Mouse (Mus musculus) kidney, adult 18-20 months (tissue): ENCODE results near the gene Abcc2.

Experiments
- DNase-seq: peaks from one replicate; pipeline ENCODE4 v3.0.0; 2021

Abcc2 gene

GRCm38 (mm10) chr19:43857347-43857746, 75.4 kb downstream of the Abcc2 start:
- no peak for DNase-seq

DNA sequence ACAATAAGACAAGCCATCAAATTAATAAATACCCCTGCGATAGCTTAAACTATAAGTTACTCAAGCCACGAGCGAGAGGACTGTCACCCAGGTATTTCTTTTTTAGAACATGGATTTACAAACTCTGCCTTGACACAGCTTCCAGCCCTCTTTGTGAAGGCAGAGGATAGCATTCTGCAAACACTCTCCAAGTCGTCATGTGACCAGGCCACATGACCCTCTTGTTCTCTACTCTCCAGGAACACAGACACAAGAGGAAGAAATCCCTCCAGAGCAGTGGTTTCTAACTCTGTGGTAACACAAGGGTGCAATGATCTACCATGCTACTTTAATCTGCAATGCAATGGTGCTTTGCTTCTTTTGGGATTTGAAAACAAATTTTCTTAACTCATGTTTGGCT, 88.4 kb downstream of the Abcc2 start:
- no peak for DNase-seq

GRCm38 (mm10) chr19:43874351-43874750, 92.4 kb downstream of the Abcc2 start:
- DNase-seq, result no peak

- no peak for DNase-seq
Observed at GRCm38 (mm10) chr19:43875996-43876395, 94.0 kb downstream of the Abcc2 start.

DNA sequence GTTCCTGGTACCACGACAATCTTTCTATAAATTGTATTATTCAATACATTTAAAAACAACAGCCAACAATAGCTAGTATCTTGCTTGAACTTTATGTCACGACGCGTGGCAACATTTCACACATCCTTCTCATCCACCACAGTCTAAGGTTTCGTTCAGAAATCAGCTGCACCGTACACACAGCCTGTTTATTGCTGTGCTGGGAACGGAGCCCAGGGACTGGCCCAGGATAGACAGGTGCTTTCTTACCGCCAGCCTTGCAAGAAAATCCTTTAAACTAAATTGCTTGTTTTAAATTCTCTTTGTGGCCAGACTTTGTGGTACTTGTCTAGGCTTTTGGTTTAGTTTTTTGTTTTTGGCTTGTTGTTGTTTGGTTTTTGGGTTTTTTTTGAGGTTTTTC, 95.4 kb downstream of the Abcc2 start:
- no peak for DNase-seq

DNA sequence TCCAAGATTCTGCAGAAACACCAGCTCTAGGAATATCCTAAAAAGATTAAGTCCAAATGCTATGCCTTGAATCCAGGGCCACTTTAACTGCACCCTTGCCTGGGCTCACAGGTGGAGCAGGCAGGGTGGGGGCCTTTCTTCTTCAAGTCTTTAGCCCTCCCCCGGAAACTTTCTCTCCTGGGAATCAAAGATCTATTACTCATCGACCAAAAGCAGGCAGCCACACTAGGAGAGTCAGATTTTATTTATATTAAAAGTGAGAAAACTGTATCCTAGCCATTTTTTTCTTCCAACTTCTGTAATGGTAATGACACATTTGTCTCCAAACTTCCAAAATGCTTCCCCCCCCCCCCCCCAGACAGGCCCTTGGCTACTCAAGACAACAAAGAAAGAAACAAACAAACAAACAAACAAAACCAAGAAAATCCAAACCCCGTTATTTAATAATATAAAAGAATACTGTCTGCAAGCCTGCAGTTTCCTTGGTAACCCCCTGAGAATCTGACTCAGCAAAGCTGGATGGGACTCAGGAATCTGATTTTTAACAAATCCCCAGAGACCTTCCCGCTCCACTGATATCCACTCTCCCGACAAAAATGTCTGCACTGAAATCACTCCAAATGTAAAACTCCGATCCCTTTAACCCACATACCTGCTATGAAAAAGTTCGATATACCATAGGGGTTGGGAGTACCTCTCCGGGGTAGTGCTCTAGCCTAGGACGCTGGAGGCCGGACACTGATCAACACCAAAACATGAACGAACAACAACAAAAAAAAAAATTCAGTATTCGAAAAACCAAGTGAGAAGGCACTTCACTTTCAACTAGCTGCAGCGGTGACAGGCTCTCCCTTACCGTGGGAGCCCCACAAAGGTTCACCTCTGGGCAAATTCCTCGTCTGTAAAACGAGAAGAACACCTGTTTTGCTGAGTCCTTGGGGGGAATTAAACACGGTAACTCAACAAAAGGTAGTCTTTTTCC, 96.4 kb downstream of the Abcc2 start:
- DNase-seq, result no peak

- DNase-seq, result peak; percentile 53
Observed at GRCm38 (mm10) chr19:43879401-43880212, 97.6 kb downstream of the Abcc2 start.

- DNase-seq, result no peak
Observed at GRCm38 (mm10) chr19:43880420-43880819, 98.4 kb downstream of the Abcc2 start.

DNA sequence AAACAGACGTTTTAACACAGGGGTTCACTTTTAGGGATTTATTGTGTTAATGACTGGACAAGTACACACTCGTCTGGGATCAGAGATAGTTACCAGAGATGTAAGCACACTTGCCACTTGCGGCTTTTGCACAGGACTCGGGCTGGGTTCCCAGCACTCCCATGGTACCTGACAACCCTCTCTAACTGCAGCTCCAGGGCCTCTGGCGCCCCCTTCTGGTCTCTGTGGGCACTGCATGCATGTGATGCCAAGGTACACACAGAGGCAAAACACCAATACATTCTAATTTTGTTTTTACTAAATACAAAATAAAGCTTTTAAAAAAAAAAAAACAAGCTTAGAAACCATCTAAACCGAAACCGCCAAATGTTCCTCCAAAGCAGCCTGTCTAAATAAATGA, 99.6 kb downstream of the Abcc2 start:
- no peak for DNase-seq

DNA sequence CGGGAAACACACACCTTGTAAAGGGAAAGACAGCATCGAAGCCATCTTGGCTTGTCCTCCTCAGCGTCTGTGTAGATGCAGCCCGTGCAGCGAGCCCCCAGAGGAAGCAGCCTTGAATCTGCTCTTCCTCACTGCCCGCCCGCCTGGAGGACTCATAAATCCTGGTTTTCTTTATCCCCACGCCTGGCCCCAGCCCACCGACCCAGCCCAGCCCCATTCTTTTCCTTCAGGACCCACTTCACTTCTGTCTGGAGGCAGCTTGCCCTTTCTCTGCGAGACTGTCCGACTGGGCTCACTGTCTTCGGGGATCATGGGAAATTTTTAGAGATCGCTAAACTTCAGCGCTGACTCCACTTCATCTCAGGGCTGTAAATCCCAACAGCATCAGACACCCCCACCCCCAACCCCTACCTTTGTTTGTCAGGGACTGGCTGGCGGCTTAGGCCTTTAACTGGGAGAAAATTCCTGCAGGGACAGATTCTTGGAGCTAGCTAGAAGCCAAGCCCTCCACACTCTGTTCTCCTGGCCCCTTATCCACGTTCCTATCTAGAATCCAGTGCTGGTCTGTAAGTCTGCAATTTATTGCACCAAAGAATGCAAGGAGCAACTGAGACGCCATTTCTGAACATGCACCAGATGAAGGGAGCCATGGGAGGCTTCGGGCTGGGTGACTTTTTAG, 101.0 kb downstream of the Abcc2 start:
- no peak for DNase-seq

GRCm38 (mm10) chr19:43884668-43885498, 102.9 kb downstream of the Abcc2 start:
- DNase-seq, result no peak

- DNase-seq, result no peak
Observed at GRCm38 (mm10) chr19:43886371-43887099, 104.5 kb downstream of the Abcc2 start.

DNA sequence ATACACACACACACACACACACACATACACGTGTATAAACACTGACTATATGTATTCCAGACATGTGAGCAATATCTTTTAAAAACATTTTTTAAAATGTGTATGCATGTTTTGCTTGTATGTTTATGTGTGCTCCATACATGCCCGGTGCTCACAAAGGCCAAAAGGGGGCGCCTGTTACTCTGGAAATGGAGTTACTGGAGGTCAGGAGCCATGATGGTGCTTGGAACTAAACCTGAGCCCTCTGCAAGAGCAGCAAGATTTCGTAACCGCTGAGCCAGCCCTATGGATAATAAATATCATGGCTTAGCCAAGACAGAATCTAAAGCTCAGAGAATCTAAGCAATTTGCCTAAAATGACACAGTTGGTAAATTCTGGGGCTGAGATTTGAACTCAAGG, 105.2 kb downstream of the Abcc2 start:
- DNase-seq, result no peak

- DNase-seq, result no peak
Observed at GRCm38 (mm10) chr19:43887725-43888124, 105.7 kb downstream of the Abcc2 start.
